Mouse (Mus musculus) embryonic facial prominence, embryonic 14.5 days (tissue): Measurements from ENCODE around the gene Zdhhc11. TPM values are rescaled to one million over a fixed set of nuclear protein-coding genes. Genes with fewer than 3 reads are reported as not detected.
"Not testable (repeated sequence)": the region's sequence is repeated elsewhere in the genome, so short reads cannot be mapped to it uniquely, and the experiment has no call there.

Experiments used
- ATAC-seq: fragments of 200-750 bp; cut with Nextera tagmentation; 2 replicates; pipeline ENCODE4 v1.8.0; 2017; ENCODE audit warnings: low read depth, moderate number of reproducible peaks, moderate TSS enrichment
- DNase-seq: peaks from one replicate; pipeline ENCODE4 v3.0.0-alpha.2; 2015; ENCODE audit warnings: low spot score
- H3K27ac ChIP-seq: fragments of 300-500 bp; sonication (generic); replicated peaks from 2 replicates; pipeline ENCODE4 v1.5.1; 2014; ENCODE audit warnings: low read depth, mild to moderate bottlenecking, low read length, moderate library complexity
- H3K27me3 ChIP-seq: fragments of 300-500 bp; sonication (generic); replicated peaks from 2 replicates; pipeline ENCODE4 v1.6.1; 2014; ENCODE audit warnings: low read length; ENCODE audit not compliant: control insufficient read depth, insufficient read depth
- H3K36me3 ChIP-seq: fragments of 300-500 bp; sonication (generic); 2 replicates; pipeline ENCODE4 v1.6.1; 2014; ENCODE audit warnings: low read length, mixed read lengths; ENCODE audit not compliant: control insufficient read depth, insufficient read depth
- H3K4me1 ChIP-seq: fragments of 300-500 bp; sonication (generic); 2 replicates; pipeline ENCODE4 v1.6.1; 2014; ENCODE audit warnings: antibody characterized with exemption, low read length; ENCODE audit not compliant: control insufficient read depth, insufficient read depth
- H3K4me2 ChIP-seq: fragments of 300-500 bp; sonication (generic); 2 replicates; pipeline ENCODE4 v1.6.1; 2014; ENCODE audit warnings: low read depth, mild to moderate bottlenecking, low read length, moderate library complexity, mixed read lengths
- H3K4me3 ChIP-seq: fragments of 300-500 bp; sonication (generic); 2 replicates; pipeline ENCODE4 v1.5.1; 2014; ENCODE audit warnings: low read depth, mild to moderate bottlenecking, low read length
- H3K9ac ChIP-seq: fragments of 300-500 bp; sonication (generic); 2 replicates; pipeline ENCODE4 v1.6.1; 2014; ENCODE audit warnings: low read depth, mild to moderate bottlenecking, low read length, moderate library complexity, mixed read lengths
- H3K9me3 ChIP-seq: fragments of 300-500 bp; sonication (generic); 2 replicates; pipeline ENCODE4 v1.6.1; 2016; ENCODE audit warnings: low read length; ENCODE audit not compliant: control insufficient read depth
- WGBS: fragments of 180-500 bp; shearing (Covaris S2); extraction: QIAGEN DNeasy Blood & Tissue Kit; methylation state at CpG from one replicate; pipeline ENCODE4 v1.1.7; 2014; 5-methylcytosine and 5-hydroxymethylcytosine counted together
- polyA plus RNA-seq: library from polyadenylated mRNA; unstranded; fragments of >200 nt; fragmentation: Nextera tagmentation; extraction: Ambion mirVana; gene quantifications from 2 replicates; pipeline ENCODE4 v1.2.1, GENCODE M21; 2014

The Zdhhc11 gene
- polyA plus RNA-seq, 1 experiment from 2014 or later = not detected

GRCm38 (mm10) chr13:74009791-74010614 is 46.4 kb downstream of the Zdhhc11 start:
- Histone ChIP-seq H3K4me3 (peak overlapping the region; percentile 54), H3K9ac (peak overlapping the region; percentile 54), H3K36me3 (no peaks in the 10 kb centered on the region), H3K27me3 (peaks cover 20% of the 10 kb centered on the region), H3K4me2 (peak overlapping the region; percentile 99), H3K9me3 (no peaks in the 10 kb centered on the region), H3K4me1 (peaks cover 11% of the 10 kb centered on the region; the same call in 1 of the 2 replicates), H3K27ac (no peak overlapping the region)
- ATAC-seq (no peak; the same call in 1 of the 2 replicates), DNase-seq (peak; percentile 81)
- under 1% methylated on average over 51 of the region's 55 CpGs for WGBS

DNA sequence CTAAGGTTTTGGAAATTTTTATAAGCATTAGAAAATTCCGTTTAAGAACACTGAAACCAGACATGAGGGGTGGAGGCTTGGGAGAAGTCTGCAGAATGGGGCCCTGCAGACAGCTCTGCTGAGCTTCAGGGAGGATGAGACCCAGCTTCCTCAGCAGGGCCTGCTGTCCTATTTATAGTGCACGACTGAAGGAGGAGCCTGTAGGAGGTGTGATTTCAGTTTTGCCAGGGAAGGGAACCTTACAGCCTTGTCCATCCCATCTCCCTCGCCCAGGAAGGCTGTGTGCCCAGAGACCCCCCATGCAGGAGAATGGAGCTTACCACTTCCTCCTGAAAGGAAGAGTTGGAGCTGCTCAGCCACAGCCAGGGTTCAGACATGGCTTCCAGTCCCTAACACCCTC is 47.0 kb downstream of the Zdhhc11 start:
- H3K27ac ChIP-seq = no peak overlapping the region
- H3K27me3 ChIP-seq = peaks cover 20% of the 10 kb centered on the region
- H3K9me3 ChIP-seq = no peaks in the 10 kb centered on the region
- no peak for ATAC-seq
- peaks cover 11% of the 10 kb centered on the region; the same call in 1 of the 2 replicates for H3K4me1 ChIP-seq
- 20% methylated on average over 3 of the region's 3 CpGs for whole genome bisulfite sequencing
- peak overlapping the region; percentile 99 for H3K4me2 ChIP-seq
- DNase-seq = no peak
- peak overlapping the region; percentile 54; the same call in 1 of the 2 replicates for H3K9ac ChIP-seq
- no peaks in the 10 kb centered on the region for H3K36me3 ChIP-seq
- peak overlapping the region; percentile 54 for H3K4me3 ChIP-seq

- Histone ChIP-seq H3K9ac (no peak overlapping the region), H3K36me3 (no peaks in the 10 kb centered on the region), H3K4me3 (no peak overlapping the region), H3K27me3 (peaks cover 6% of the 10 kb centered on the region; the same call in 1 of the 2 replicates), H3K9me3 (no peaks in the 10 kb centered on the region), H3K4me2 (no peak overlapping the region), H3K27ac (no peak overlapping the region), H3K4me1 (no peaks in the 10 kb centered on the region; the same call in 1 of the 2 replicates)
- peak; percentile 45 for DNase-seq
- 59% methylated on average over 4 of the region's 4 CpGs for WGBS
- 0 out of 2 replicates have a peak, but pooled peaks have one; percentile 27 for ATAC-seq
These were observed 52.3 kb downstream of the Zdhhc11 start for GRCm38 (mm10) chr13:74015908-74016307.

GRCm38 (mm10) chr13:74017426-74017825 is 53.8 kb downstream of the Zdhhc11 start:
- Histone ChIP-seq H3K4me3 (no peak overlapping the region), H3K9ac (no peak overlapping the region), H3K36me3 (no peaks in the 10 kb centered on the region), H3K27me3 (no peaks in the 10 kb centered on the region), H3K9me3 (no peaks in the 10 kb centered on the region), H3K4me1 (no peaks in the 10 kb centered on the region; the same call in 1 of the 2 replicates), H3K4me2 (no peak overlapping the region), H3K27ac (no peak overlapping the region)
- DNase-seq = no peak
- WGBS = 75% methylated on average over 4 of the region's 4 CpGs
- ATAC-seq = no peak

DNA sequence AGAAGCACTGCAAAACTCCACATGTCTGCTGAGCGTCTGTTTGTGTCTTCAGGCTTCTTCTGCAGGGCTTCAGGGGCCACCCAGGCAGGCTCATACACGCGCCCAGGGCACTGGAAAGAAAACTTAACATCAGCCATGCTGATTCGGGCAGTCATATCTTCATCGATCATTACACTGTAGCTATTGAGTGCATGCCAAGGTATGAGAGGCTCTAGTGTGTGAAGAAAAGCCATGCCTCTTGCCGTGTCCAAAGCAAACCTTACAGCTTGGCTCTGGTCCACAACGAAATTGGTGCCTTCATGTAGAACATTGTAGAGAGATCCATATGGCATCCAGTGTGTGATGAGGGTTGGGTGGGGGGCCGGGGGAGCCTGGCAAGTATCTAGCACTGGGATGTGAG is 55.4 kb downstream of the Zdhhc11 start:
- 79% methylated on average over 8 of the region's 8 CpGs for WGBS
- ATAC-seq (peak; percentile 39; the same call in 1 of the 2 replicates), DNase-seq (peak; percentile 64)
- not testable (repeated sequence) for H3K4me2 ChIP-seq, H3K4me3 ChIP-seq, H3K27me3 ChIP-seq, H3K9me3 ChIP-seq, H3K27ac ChIP-seq, H3K4me1 ChIP-seq, H3K36me3 ChIP-seq, H3K9ac ChIP-seq

- Histone ChIP-seq H3K27ac (no peak overlapping the region), H3K4me2 (no peak overlapping the region), H3K4me1 (no peaks in the 10 kb centered on the region), H3K36me3 (no peaks in the 10 kb centered on the region), H3K9me3 (no peaks in the 10 kb centered on the region), H3K27me3 (no peaks in the 10 kb centered on the region), H3K9ac (no peak overlapping the region), H3K4me3 (no peak overlapping the region)
- peak; percentile 61 for ATAC-seq
- DNase-seq = no peak
- 69% methylated on average over 4 of the region's 4 CpGs for WGBS
These were observed 61.8 kb downstream of the Zdhhc11 start for GRCm38 (mm10) chr13:74025151-74026081.

- ATAC-seq = peak; percentile 82
- WGBS = 0% methylated on average over 2 of the region's 2 CpGs
These were observed 62.6 kb downstream of the Zdhhc11 start for GRCm38 (mm10) chr13:74026215-74026614.

GRCm38 (mm10) chr13:74028116-74028515 is 64.5 kb downstream of the Zdhhc11 start:
- no peaks in the 10 kb centered on the region for H3K36me3 ChIP-seq
- H3K4me1 ChIP-seq = no peaks in the 10 kb centered on the region
- H3K27me3 ChIP-seq = no peaks in the 10 kb centered on the region
- no peak overlapping the region for H3K27ac ChIP-seq
- ATAC-seq (no peak), DNase-seq (no peak)
- WGBS = 49% methylated on average over 2 of the region's 2 CpGs
- no peak overlapping the region for H3K4me3 ChIP-seq
- H3K4me2 ChIP-seq = no peak overlapping the region
- no peak overlapping the region for H3K9ac ChIP-seq
- H3K9me3 ChIP-seq = no peaks in the 10 kb centered on the region

More at GRCm38 (mm10) chr13:74026215-74026614, 62.6 kb downstream of the Zdhhc11 start:
- H3K4me3 ChIP-seq = no peak overlapping the region
- no peaks in the 10 kb centered on the region for H3K4me1 ChIP-seq
- no peak overlapping the region for H3K9ac ChIP-seq
- no peaks in the 10 kb centered on the region for H3K36me3 ChIP-seq
- no peak overlapping the region for H3K27ac ChIP-seq
- peak; percentile 79 for DNase-seq
- no peaks in the 10 kb centered on the region for H3K9me3 ChIP-seq
- no peaks in the 10 kb centered on the region for H3K27me3 ChIP-seq
- H3K4me2 ChIP-seq = no peak overlapping the region
